Mouse (Mus musculus) bone marrow, adult 2 months (tissue): ENCODE measurements around the gene Cfap97d1.

Source experiments
- CTCF ChIP-seq: fragments of 200-500 bp; IDR thresholded peaks from 2 replicates; pipeline ENCODE4 v1.5.1; 2011; ENCODE audit warnings: low read length, control low read depth; ENCODE audit not compliant: control insufficient read depth, insufficient read depth
- POLR2A ChIP-seq: fragments of 200-500 bp; IDR thresholded peaks from 2 replicates; pipeline ENCODE4 v1.6.1; 2011; ENCODE audit warnings: low read depth, mild to moderate bottlenecking, control low read depth, low read length, borderline replicate concordance; ENCODE audit not compliant: control insufficient read depth

- TF ChIP-seq POLR2A (no peak), CTCF (no peak)
Observed at GRCm38 (mm10) chr11:102025991-102026660, 42.0 kb downstream of the Cfap97d1 start.
